In the genomic region with DNA sequence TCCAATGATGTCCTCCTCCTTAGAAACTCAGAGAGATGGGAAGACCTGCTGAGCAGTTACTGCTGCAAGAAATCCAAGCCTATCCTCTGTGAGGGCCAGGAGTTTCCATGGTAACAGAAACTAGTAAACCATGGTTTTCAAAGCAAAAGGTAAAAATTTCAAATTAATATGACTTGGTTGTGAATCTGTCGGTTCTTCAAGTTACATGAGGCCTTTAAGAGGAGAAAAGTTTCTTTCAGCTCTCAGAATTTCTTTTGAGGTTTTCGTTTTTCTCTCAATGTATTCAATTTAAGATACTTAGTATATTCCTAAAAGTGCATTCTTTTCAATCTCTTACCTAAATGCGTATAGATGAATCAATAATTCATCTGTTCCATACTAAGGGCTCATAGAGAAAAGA, we compare ENCODE assay signal across 11 mouse cellular contexts. TPM values are rescaled to one million over a fixed set of nuclear protein-coding genes. Genes with fewer than 3 reads are reported as not detected.
DNase-seq lines count a peak whose midpoint lies in the region; ATAC-seq and TF ChIP-seq lines count a peak whose summit lies in the region.
"Had no signal": no experiment of that assay in that cellular context is flagged by ENCODE, and none has a peak within 500 bp of the region (broad histone marks: within the 10 kb centered on the region; RNA-seq: fewer than 3 reads in every experiment).

No protein-coding gene starts in this region.

- no peak overlapping the region for H3K27ac ChIP-seq in hindbrain, postnatal 0 days
- H3K27ac ChIP-seq in hindbrain, embryonic 14.5 days, result no peak overlapping the region
- peak overlapping the region; percentile 74; the same call in 1 of the 2 replicates for H3K27ac ChIP-seq in stomach, embryonic 14.5 days (ENCODE audit: low read length)
- H3K27ac ChIP-seq in stomach, postnatal 0 days (replicated peaks), result no peak overlapping the region
- peak overlapping the region; percentile 90 for H3K27ac ChIP-seq in embryonic facial prominence, embryonic 15.5 days (replicated peaks)
- H3K27ac ChIP-seq: hindbrain, embryonic 10.5 days; liver, embryonic 14.5 days had no signal

- ATAC-seq in hindbrain, postnatal 0 days, result no peak
- ATAC-seq in hindbrain, embryonic 14.5 days (ENCODE audit: low FRiP score), result no peak
- ATAC-seq in stomach, embryonic 14.5 days (ENCODE audit: insufficient number of reproducible peaks, insufficient read depth, low FRiP score, low read depth), result no peak
- no peak for ATAC-seq in stomach, postnatal 0 days (ENCODE audit: low FRiP score, low TSS enrichment)
- no peak for ATAC-seq in embryonic facial prominence, embryonic 15.5 days (ENCODE audit: insufficient number of reproducible peaks, low FRiP score, low TSS enrichment, low read depth)
- no peak for ATAC-seq in inflammation-experienced regulatory T-cells, adult 6 months

- 57% methylated on average over 3 of the region's 3 CpGs for WGBS in hindbrain, postnatal 0 days
- 70% methylated on average over 3 of the region's 3 CpGs for WGBS in hindbrain, embryonic 14.5 days
- WGBS in stomach, embryonic 14.5 days, result 50% methylated on average over 3 of the region's 3 CpGs
- WGBS in stomach, postnatal 0 days, result 26% methylated on average over 3 of the region's 3 CpGs
- 29% methylated on average over 3 of the region's 3 CpGs for whole genome bisulfite sequencing in embryonic facial prominence, embryonic 15.5 days

- H3K4me3 ChIP-seq in hindbrain, postnatal 0 days (ENCODE audit: low read length), result no peak overlapping the region
- no peak overlapping the region for H3K4me3 ChIP-seq in hindbrain, embryonic 14.5 days (replicated peaks; ENCODE audit: low read length)
- H3K4me3 ChIP-seq in stomach, embryonic 14.5 days (ENCODE audit: low read depth, low read length), result no peak overlapping the region
- H3K4me3 ChIP-seq in stomach, postnatal 0 days (ENCODE audit: low read depth, low read length), result no peak overlapping the region
- H3K4me3 ChIP-seq in embryonic facial prominence, embryonic 15.5 days (replicated peaks), result no peak overlapping the region
- H3K4me3 ChIP-seq: hindbrain, embryonic 10.5 days; left cerebral cortex, adult 2 months had no signal

- H3K4me1 ChIP-seq in hindbrain, postnatal 0 days (ENCODE audit: insufficient read depth, low read length), result no peaks in the 10 kb centered on the region
- peaks cover 8% of the 10 kb centered on the region; the same call in 1 of the 2 replicates for H3K4me1 ChIP-seq in hindbrain, embryonic 14.5 days (replicated peaks; ENCODE audit: control insufficient read depth, insufficient read depth, low read length)
- H3K4me1 ChIP-seq in stomach, embryonic 14.5 days (ENCODE audit: control insufficient read depth, insufficient read depth, low read length), result peaks cover 16% of the 10 kb centered on the region; the same call in 1 of the 2 replicates
- no peaks in the 10 kb centered on the region; the same call in 1 of the 2 replicates for H3K4me1 ChIP-seq in stomach, postnatal 0 days (replicated peaks; ENCODE audit: control insufficient read depth, insufficient read depth)
- H3K4me1 ChIP-seq in embryonic facial prominence, embryonic 15.5 days, result peaks cover 29% of the 10 kb centered on the region

- H3K36me3 ChIP-seq in hindbrain, postnatal 0 days (ENCODE audit: insufficient read depth, low read length), result no peaks in the 10 kb centered on the region
- no peaks in the 10 kb centered on the region for H3K36me3 ChIP-seq in hindbrain, embryonic 14.5 days (replicated peaks; ENCODE audit: control insufficient read depth, insufficient read depth)
- no peaks in the 10 kb centered on the region for H3K36me3 ChIP-seq in stomach, embryonic 14.5 days (ENCODE audit: control insufficient read depth, insufficient read depth, low read length)
- H3K36me3 ChIP-seq in stomach, postnatal 0 days (ENCODE audit: control insufficient read depth, insufficient read depth, low read length), result no peaks in the 10 kb centered on the region
- H3K36me3 ChIP-seq in embryonic facial prominence, embryonic 15.5 days, result no peaks in the 10 kb centered on the region
- H3K36me3 ChIP-seq: hindbrain, embryonic 10.5 days had no signal

- peak; percentile 34 for DNase-seq in hindbrain, postnatal 0 days (ENCODE audit: low spot score)
- no peak for DNase-seq in hindbrain, embryonic 14.5 days (ENCODE audit: low spot score)
- no peak for DNase-seq in stomach, postnatal 0 days (ENCODE audit: low spot score)
- no peak for DNase-seq in adrenal gland, postnatal 36 days

- H3K9me3 ChIP-seq in hindbrain, postnatal 0 days (ENCODE audit: low read length), result no peaks in the 10 kb centered on the region
- H3K9me3 ChIP-seq in hindbrain, embryonic 14.5 days (ENCODE audit: control insufficient read depth, low read length), result no peaks in the 10 kb centered on the region
- H3K9me3 ChIP-seq in stomach, embryonic 14.5 days (ENCODE audit: control insufficient read depth, low read depth, low read length), result no peaks in the 10 kb centered on the region
- no peaks in the 10 kb centered on the region for H3K9me3 ChIP-seq in stomach, postnatal 0 days (ENCODE audit: control insufficient read depth, low read length)
- no peaks in the 10 kb centered on the region for H3K9me3 ChIP-seq in embryonic facial prominence, embryonic 15.5 days (replicated peaks)
- H3K9me3 ChIP-seq: hindbrain, embryonic 10.5 days had no signal

- no peak for TF ChIP-seq EP300 in stomach, postnatal 0 days (optimal IDR thresholded peaks at IDR 0.05)

- no peaks in the 10 kb centered on the region for H3K27me3 ChIP-seq in hindbrain, postnatal 0 days (ENCODE audit: insufficient read depth, low read length)
- H3K27me3 ChIP-seq in hindbrain, embryonic 14.5 days (ENCODE audit: control insufficient read depth, insufficient read depth, low read length), result no peaks in the 10 kb centered on the region
- no peaks in the 10 kb centered on the region for H3K27me3 ChIP-seq in stomach, embryonic 14.5 days (ENCODE audit: control insufficient read depth, insufficient read depth, low read length)
- H3K27me3 ChIP-seq in stomach, postnatal 0 days (ENCODE audit: control insufficient read depth, insufficient read depth, low read length), result no peaks in the 10 kb centered on the region
- H3K27me3 ChIP-seq in embryonic facial prominence, embryonic 15.5 days, result no peaks in the 10 kb centered on the region; the same call in 1 of the 2 replicates

- no peak for TF ChIP-seq CTCF in hindbrain, postnatal 0 days (IDR thresholded peaks at IDR 0.05; ENCODE audit: low read depth)
- TF ChIP-seq CTCF in stomach, postnatal 0 days (IDR thresholded peaks at IDR 0.05; ENCODE audit: low read depth), result no peak

- H3K9ac ChIP-seq in hindbrain, postnatal 0 days (replicated peaks; ENCODE audit: low read length), result no peak overlapping the region
- no peak overlapping the region for H3K9ac ChIP-seq in hindbrain, embryonic 14.5 days
- no peak overlapping the region for H3K9ac ChIP-seq in stomach, embryonic 14.5 days (replicated peaks; ENCODE audit: low read depth, low read length)
- H3K9ac ChIP-seq in stomach, postnatal 0 days (ENCODE audit: low read length), result no peak overlapping the region
- no peak overlapping the region for H3K9ac ChIP-seq in embryonic facial prominence, embryonic 15.5 days
- H3K9ac ChIP-seq: liver, embryonic 14.5 days had no signal

- no peak overlapping the region for H3K4me2 ChIP-seq in hindbrain, postnatal 0 days (ENCODE audit: low read depth, low read length)
- no peak overlapping the region for H3K4me2 ChIP-seq in hindbrain, embryonic 14.5 days (replicated peaks)
- H3K4me2 ChIP-seq in stomach, embryonic 14.5 days (replicated peaks; ENCODE audit: low read depth, low read length), result no peak overlapping the region
- no peak overlapping the region for H3K4me2 ChIP-seq in stomach, postnatal 0 days (replicated peaks; ENCODE audit: low read depth)
- no peak overlapping the region for H3K4me2 ChIP-seq in embryonic facial prominence, embryonic 15.5 days (replicated peaks)

RNA-seq across cellular contexts. Expression of a gene that starts 53.9 kb away (rescaled TPM):
- total RNA-seq in hindbrain, postnatal 0 days (2014; rRNA removed), result 0.72 and 2.8 TPM in 2 replicates
- polyA plus RNA-seq in hindbrain, postnatal 0 days (2015; fragmentation: Nextera tagmentation; extraction: Ambion mirVana), result 1.1 and 1.7 TPM in 2 replicates
- 0.82 and 0.87 TPM in 2 replicates for polyA plus RNA-seq in hindbrain, embryonic 14.5 days (2014; fragmentation: Nextera tagmentation; extraction: Ambion mirVana)
- polyA plus RNA-seq in stomach, embryonic 14.5 days (2014; fragmentation: Nextera tagmentation; extraction: Ambion mirVana), result 0.52 and 0.80 TPM in 2 replicates
- 2.0 TPM in 2 replicates for polyA plus RNA-seq in stomach, postnatal 0 days (2015; fragmentation: Nextera tagmentation; extraction: Ambion mirVana)
- 13.1 and 16.8 TPM in 2 replicates for polyA plus RNA-seq in embryonic facial prominence, embryonic 15.5 days (2015; fragmentation: Nextera tagmentation; extraction: Ambion mirVana)
- total RNA-seq in adrenal gland, postnatal 36 days (2021), result under 1 TPM; 0.36 to 0.56 TPM
- not detected for polyA plus RNA-seq in inflammation-experienced regulatory T-cells, adult 6 months (2017; shearing (Covaris generic))
- total RNA-seq: megakaryocyte progenitor cell, adult 5-6 weeks had no signal

Comparison
In these comparisons a context has a peak if more than half of its experiments do, and no peak if none do; other contexts are left out.
1. H3K27ac ChIP-seq: peak in stomach, embryonic 14.5 days (single experiment) and embryonic facial prominence, embryonic 15.5 days (single experiment); none in hindbrain, postnatal 0 days (single experiment), hindbrain, embryonic 14.5 days (single experiment) and stomach, postnatal 0 days (single experiment).